Mouse (Mus musculus) ES-E14 (cell line): ENCODE data around the gene Srd5a1. TPM values are rescaled to one million over a fixed set of nuclear protein-coding genes. Genes with fewer than 3 reads are reported as not detected.

ENCODE experiments used
- DNase-seq: peaks from one replicate; pipeline ENCODE4 v3.0.0-alpha.2; 2013; ENCODE audit warnings: low read depth, low spot score
- H3K27ac ChIP-seq: 2 replicates; pipeline ENCODE4 v1.5.1; 2012; ENCODE audit warnings: low read depth, mild to moderate bottlenecking, low read length, moderate library complexity, mixed read lengths; ENCODE audit not compliant: poor library complexity, insufficient read depth, severe bottlenecking
- H3K36me3 ChIP-seq: 2 replicates; pipeline ENCODE4 v1.6.1; 2012; ENCODE audit warnings: mild to moderate bottlenecking, low read length, moderate library complexity, mixed read lengths; ENCODE audit not compliant: control insufficient read depth, poor library complexity, insufficient read depth, severe bottlenecking
- H3K4me1 ChIP-seq, 2 experiments: fragments of 150-350 bp in 1 of 2; sonication (generic) in 1 of 2; 2 replicates each; pipeline ENCODE4 v1.6.1; 2012; ENCODE audit warnings: low read length in 2 of 2, mild to moderate bottlenecking in 1 of 2, mixed read lengths in 1 of 2; ENCODE audit not compliant: control insufficient read depth in 2 of 2, insufficient read depth in 2 of 2, poor library complexity in 1 of 2
- H3K4me3 ChIP-seq, 2 experiments: fragments of 150-350 bp in 1 of 2; sonication (generic) in 1 of 2; 2 replicates each; pipeline ENCODE4 v1.5.1; 2012; ENCODE audit warnings: low read length in 2 of 2, low read depth in 1 of 2, mild to moderate bottlenecking in 1 of 2, mixed read lengths in 1 of 2; ENCODE audit not compliant: insufficient read depth in 1 of 2, poor library complexity in 1 of 2, severe bottlenecking in 1 of 2
- H3K9ac ChIP-seq: 2 replicates; pipeline ENCODE4 v1.6.1; 2012; ENCODE audit warnings: low read depth, mild to moderate bottlenecking, low read length, mixed read lengths; ENCODE audit not compliant: poor library complexity, insufficient read depth, severe bottlenecking
- H3K9me3 ChIP-seq: fragments of 150-350 bp; sonication (generic); 2 replicates; pipeline ENCODE4 v1.6.1; 2012; ENCODE audit warnings: low read depth, mild to moderate bottlenecking, low read length; ENCODE audit not compliant: control insufficient read depth, insufficient read depth
- CHD2 ChIP-seq: IDR thresholded peaks from 2 replicates; pipeline ENCODE4 v1.6.1; 2014; ENCODE audit warnings: mild to moderate bottlenecking, low read depth, low read length, inconsistent platforms
- HCFC1 ChIP-seq: IDR thresholded peaks from 2 replicates; pipeline ENCODE4 v1.6.1; 2012; ENCODE audit warnings: low read length, inconsistent platforms, borderline replicate concordance; ENCODE audit not compliant: insufficient read depth
- MAFK ChIP-seq: IDR thresholded peaks from 2 replicates; pipeline ENCODE4 v1.6.1; 2014; ENCODE audit warnings: mild to moderate bottlenecking, low read depth, low read length, inconsistent platforms; ENCODE audit not compliant: insufficient read depth
- ZC3H11A ChIP-seq: IDR thresholded peaks from 2 replicates; pipeline ENCODE4 v1.6.1; 2012; ENCODE audit warnings: low read depth, mild to moderate bottlenecking, inconsistent platforms, low read length, borderline replicate concordance
- ZNF384 ChIP-seq: IDR thresholded peaks from 2 replicates; pipeline ENCODE4 v1.6.1; 2012; ENCODE audit warnings: low read depth, low read length, inconsistent platforms
- in situ Hi-C, 2 experiments: fragments of 600-800 bp; cut with MboI; formaldehyde crosslinking; loops; one replicate each; pipeline ENCODE4 v1.15.1; 2025; ENCODE audit warnings: low sequenced_read_pairs in 2 of 2, inconsistent platforms in 1 of 2; ENCODE audit not compliant: unreplicated experiment in 2 of 2
- total RNA-seq: library from RNA; depleted of rRNA; stranded (reverse); fragments of 300-350 nt; gene quantifications from 2 replicates; pipeline ENCODE4 v1.2.3, GENCODE M21; 2012

Gene Srd5a1
- total RNA-seq, 1 experiment, result 11.5 TPM

- DNase-seq, result no peak
These were observed 23.0 kb downstream of the Srd5a1 start for GRCm38 (mm10) chr13:69588263-69588662.

GRCm38 (mm10) chr13:69587849-69588248 lies 23.4 kb downstream of the Srd5a1 start:
- Histone ChIP-seq H3K36me3 (peaks cover 4% of the 10 kb centered on the region; the same call in 1 of the 2 replicates), H3K4me3 (no peak overlapping the region), H3K9me3 (no peaks in the 10 kb centered on the region), H3K4me1 (peaks cover 3 to 17% of the 10 kb centered on the region in 2 experiments; a peak in 2 of 4 replicates), H3K27ac (no peak overlapping the region), H3K9ac (no peak overlapping the region)
- TF ChIP-seq ZNF384 (no peak), ZC3H11A (no peak), MAFK (no peak), HCFC1 (no peak), CHD2 (no peak)
- in situ Hi-C loops, result no loop called here
- DNase-seq, result no peak

More at GRCm38 (mm10) chr13:69588263-69588662, 23.0 kb downstream of the Srd5a1 start:
- TF ChIP-seq ZNF384, result no peak
- TF ChIP-seq CHD2, result no peak
- TF ChIP-seq ZC3H11A, result no peak
- TF ChIP-seq HCFC1, result no peak
- TF ChIP-seq MAFK, result no peak
- Histone ChIP-seq H3K9me3 (no peaks in the 10 kb centered on the region), H3K4me1 (peaks cover 3 to 17% of the 10 kb centered on the region in 2 experiments; a peak in 2 of 4 replicates), H3K4me3 (no peak overlapping the region), H3K9ac (no peak overlapping the region), H3K27ac (no peak overlapping the region), H3K36me3 (peaks cover 4% of the 10 kb centered on the region; the same call in 1 of the 2 replicates)
- in situ Hi-C loops, result no loop called here

- no peak for DNase-seq
- Histone ChIP-seq H3K36me3 (peaks cover under 1% of the 10 kb centered on the region; the same call in 1 of the 2 replicates), H3K4me3 (no peak overlapping the region), H3K27ac (no peak overlapping the region), H3K4me1 (peaks cover 3 to 15% of the 10 kb centered on the region in 2 experiments; a peak in 2 of 4 replicates), H3K9me3 (no peaks in the 10 kb centered on the region), H3K9ac (no peak overlapping the region)
- in situ Hi-C loops, result no loop called here
- TF ChIP-seq MAFK, result no peak
- TF ChIP-seq CHD2, result no peak
- no peak for TF ChIP-seq ZC3H11A
- no peak for TF ChIP-seq HCFC1
- no peak for TF ChIP-seq ZNF384
These were observed 24.9 kb downstream of the Srd5a1 start for GRCm38 (mm10) chr13:69586337-69586736.

- in situ Hi-C loops, result no loop called here
- peak; percentile 28 for DNase-seq
These were observed 25.4 kb downstream of the Srd5a1 start for GRCm38 (mm10) chr13:69585828-69586227.

GRCm38 (mm10) chr13:69583591-69583990 lies 27.7 kb downstream of the Srd5a1 start:
- Histone ChIP-seq H3K9ac (no peak overlapping the region), H3K9me3 (no peaks in the 10 kb centered on the region), H3K4me1 (peaks cover 3 to 15% of the 10 kb centered on the region in 2 experiments; a peak in 2 of 4 replicates), H3K27ac (no peak overlapping the region), H3K4me3 (no peak overlapping the region), H3K36me3 (no peaks in the 10 kb centered on the region)
- TF ChIP-seq CHD2 (no peak), HCFC1 (no peak), ZC3H11A (no peak), MAFK (no peak), ZNF384 (no peak)
- DNase-seq, result no peak
- in situ Hi-C loops, result no loop called here

More at GRCm38 (mm10) chr13:69585828-69586227, 25.4 kb downstream of the Srd5a1 start:
- Histone ChIP-seq H3K4me1 (peaks cover 3 to 15% of the 10 kb centered on the region in 2 experiments; a peak in 2 of 4 replicates), H3K4me3 (no peak overlapping the region), H3K27ac (no peak overlapping the region), H3K36me3 (no peaks in the 10 kb centered on the region), H3K9me3 (no peaks in the 10 kb centered on the region), H3K9ac (no peak overlapping the region)
- TF ChIP-seq ZC3H11A (no peak), MAFK (no peak), HCFC1 (no peak), CHD2 (no peak), ZNF384 (no peak)
